Mouse (Mus musculus) B cell, adult (primary cell): ENCODE results near the gene Lce1i. TPM values are rescaled to one million over a fixed set of nuclear protein-coding genes. Genes with fewer than 3 reads are reported as not detected.

Source experiments
- total RNA-seq: library from RNA; stranded (reverse); gene quantifications from 4 replicates; pipeline ENCODE4 v1.2.4, GENCODE M21; 2023; ENCODE audit not compliant: inconsistent age

Gene Lce1i
- not detected in 4 replicates for total RNA-seq

DNA sequence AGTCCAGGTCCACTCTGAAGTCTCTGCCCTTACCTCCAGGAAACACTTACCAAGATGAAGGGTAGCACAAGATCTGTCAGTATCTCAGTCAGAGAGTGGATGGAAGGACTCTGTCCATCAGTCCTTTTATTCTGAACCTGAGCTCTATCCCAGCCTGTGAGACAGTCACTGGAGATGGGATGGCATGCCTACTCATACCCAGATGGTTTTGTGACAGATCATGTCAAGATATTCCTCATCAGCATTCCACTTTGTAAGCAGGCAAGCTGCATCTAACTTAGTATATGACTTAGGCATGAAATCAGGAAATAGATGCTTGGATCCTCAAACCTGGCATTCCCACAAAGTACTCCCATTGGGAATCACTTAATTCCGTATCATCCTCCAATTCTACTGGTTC, at the start of gene Lce1i:
Gene Lce1i (minus strand): TSS at position 101 of the 400 bp plus-strand sequence.

DNA sequence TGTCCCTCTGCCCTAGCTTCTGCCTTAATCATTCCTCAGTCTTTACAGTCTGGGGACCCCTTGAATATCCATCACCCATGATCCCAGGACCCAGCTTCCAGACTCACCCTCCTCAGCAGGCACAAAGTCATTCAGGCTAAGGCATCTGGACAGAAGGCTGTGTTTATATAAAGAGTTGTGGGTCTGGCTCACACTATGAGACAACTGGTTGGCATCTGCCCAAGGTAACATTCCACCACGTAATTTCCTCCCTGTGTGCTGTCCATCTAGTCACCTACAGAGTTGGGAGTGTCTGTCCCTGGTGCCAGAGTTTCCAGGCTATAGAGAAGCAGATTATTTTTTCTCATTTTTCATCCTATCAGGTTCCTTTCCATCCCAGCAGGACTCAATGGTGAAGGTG, 48.4 kb upstream of the Lce1i start, which contains the start of gene Kprp:
Gene Kprp (minus strand): TSS at position 140 of the 400 bp plus-strand sequence.

DNA sequence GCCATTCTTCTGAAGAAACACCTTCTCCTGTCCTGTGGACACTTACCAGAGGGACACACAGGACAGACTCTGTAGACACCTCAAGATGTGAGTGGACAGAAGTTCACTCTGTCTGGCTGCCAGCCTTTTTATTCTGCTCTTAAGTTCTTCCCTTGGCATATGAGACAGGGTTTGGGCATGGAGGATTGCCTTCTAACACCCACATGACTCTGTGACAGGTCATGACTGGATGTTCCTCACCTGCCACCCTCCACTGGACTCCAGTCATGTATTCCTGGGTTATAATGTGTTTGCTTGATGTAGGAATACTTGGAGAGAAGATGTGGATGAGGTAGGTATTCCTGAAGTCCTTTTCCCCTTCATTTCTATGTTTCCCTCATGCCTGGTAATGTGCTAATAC, 29.1 kb upstream of the Lce1i start, which contains the start of gene Lce1k:
Gene Lce1k (minus strand): TSS at position 101 of the 400 bp plus-strand sequence.

DNA sequence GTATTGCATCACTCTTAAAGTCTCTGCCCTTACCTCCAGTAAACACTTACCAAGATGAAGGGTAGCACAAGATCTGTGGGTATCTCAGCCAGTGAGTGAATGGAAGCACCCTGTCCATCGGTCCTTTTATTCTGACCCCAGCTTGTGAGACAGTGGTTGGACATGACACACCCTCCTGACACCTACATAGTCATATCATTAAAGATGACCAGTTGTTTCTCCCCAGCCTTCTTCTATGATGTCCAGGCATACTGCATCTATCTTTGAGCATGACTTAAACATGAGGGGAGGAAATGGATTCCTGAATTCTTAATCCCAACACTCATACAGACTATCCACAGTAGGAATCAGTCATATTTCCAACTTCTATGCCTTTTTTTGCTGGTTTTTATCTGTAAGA, 11.7 kb upstream of the Lce1i start, which contains the start of gene Lce1j:
Gene Lce1j (minus strand): TSS at position 101 of the 400 bp plus-strand sequence.

DNA sequence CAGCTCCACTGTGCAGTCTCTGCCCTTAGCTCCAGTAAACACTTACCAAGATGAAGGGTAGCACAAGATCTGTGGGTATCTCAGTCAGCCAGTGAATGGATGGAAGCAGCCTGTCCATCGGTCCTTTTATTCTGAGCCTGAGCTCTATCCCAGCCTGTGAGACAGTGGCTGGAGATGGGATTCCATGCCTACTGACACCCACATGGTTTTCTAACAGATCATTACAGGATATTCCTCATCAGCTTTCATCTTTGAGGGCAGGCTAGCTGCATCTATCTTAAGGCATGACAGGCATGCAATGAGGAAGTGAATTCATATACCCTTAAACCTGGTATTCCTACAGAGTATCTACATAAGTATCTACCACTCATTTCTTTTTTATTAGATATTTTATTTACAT, 13.7 kb downstream of the Lce1i start, which contains the start of gene Lce1h:
Gene Lce1h (minus strand): TSS at position 101 of the 400 bp plus-strand sequence.

DNA sequence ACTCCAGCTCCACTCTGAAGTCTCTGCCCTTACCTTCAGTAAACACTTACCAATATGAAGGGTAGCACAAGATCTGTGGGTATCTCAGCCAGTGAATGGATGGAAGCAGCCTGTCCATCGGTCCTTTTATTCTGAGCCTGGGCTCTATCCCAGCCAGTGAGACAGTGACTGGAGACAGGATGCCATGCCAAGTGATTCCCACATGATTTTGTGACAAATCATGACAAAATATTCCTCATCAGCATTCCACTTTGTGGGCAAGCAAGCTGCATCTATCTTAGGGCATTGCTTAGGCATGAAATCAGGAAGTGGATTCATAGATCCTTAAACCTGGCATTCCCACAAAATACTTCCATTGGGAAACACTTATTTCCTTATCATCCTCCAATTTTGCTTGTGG, 26.5 kb downstream of the Lce1i start, which contains the start of gene Lce1g:
Gene Lce1g (minus strand): TSS at position 101 of the 400 bp plus-strand sequence.

DNA sequence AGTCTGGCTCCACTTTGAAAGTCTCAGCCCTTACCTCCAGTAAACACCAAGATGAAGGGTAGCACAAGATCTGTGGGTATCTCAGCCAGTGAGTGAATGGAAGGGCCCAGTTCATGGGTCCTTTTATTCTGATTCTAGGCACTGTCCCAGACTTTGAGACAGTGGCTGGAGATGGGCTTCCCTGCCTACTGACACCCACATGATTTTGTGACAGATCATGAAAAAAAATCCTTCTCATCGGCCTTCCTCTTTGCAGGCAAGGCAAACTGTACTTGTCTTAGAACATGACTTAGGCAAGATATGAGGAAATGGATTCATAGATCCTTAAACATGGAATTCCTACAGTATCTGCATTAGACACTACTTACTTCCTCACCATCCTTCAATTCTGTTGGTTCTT, 39.7 kb downstream of the Lce1i start, which contains the start of gene Gm38119:
Gene Gm38119 (minus strand): TSS at position 101 of the 400 bp plus-strand sequence.

Other genes with a start within 250 kb of the Lce1i start
- gene 2310046K23Rik, start 244.4 kb downstream of the Lce1i start, total RNA-seq, result not detected in 4 replicates
- not detected in 4 replicates for gene Ivl, start 205.2 kb downstream of the Lce1i start, total RNA-seq
- gene Smcp, start 189.9 kb downstream of the Lce1i start, total RNA-seq, result not detected in 4 replicates
- gene 2210017I01Rik, start 171.4 kb downstream of the Lce1i start, total RNA-seq, result not detected in 4 replicates
- gene Lce6a, start 157.2 kb downstream of the Lce1i start, total RNA-seq, result not detected in 4 replicates
- gene Lce1a1, start 130.6 kb downstream of the Lce1i start, total RNA-seq, result not detected in 4 replicates
- gene Lce1b, start 122.0 kb downstream of the Lce1i start, total RNA-seq, result not detected in 4 replicates
- not detected in 4 replicates for gene Lce1a2, start 108.6 kb downstream of the Lce1i start, total RNA-seq
- gene Lce1c, start 99.7 kb downstream of the Lce1i start, total RNA-seq, result not detected in 4 replicates
- gene Lce1d, start 91.7 kb downstream of the Lce1i start, total RNA-seq, result not detected in 4 replicates
- not detected in 4 replicates for gene Lce1e, start 69.8 kb downstream of the Lce1i start, total RNA-seq
- not detected in 4 replicates for gene Lce1f, start 58.5 kb downstream of the Lce1i start, total RNA-seq
- not detected in 4 replicates for gene Gm38119, start 39.8 kb downstream of the Lce1i start, total RNA-seq
- not detected in 4 replicates for gene Lce1g, start 26.6 kb downstream of the Lce1i start, total RNA-seq
- gene Lce1h, start 13.8 kb downstream of the Lce1i start, total RNA-seq, result not detected in 4 replicates
- not detected in 4 replicates for gene Lce1j, start 11.6 kb upstream of the Lce1i start, total RNA-seq
- gene Lce1k, start 29.0 kb upstream of the Lce1i start, total RNA-seq, result not detected in 4 replicates
- gene Kprp, start 48.3 kb upstream of the Lce1i start, total RNA-seq, result not detected in 4 replicates
- not detected in 4 replicates for gene Lce1l, start 72.4 kb upstream of the Lce1i start, total RNA-seq
- gene 2310050C09Rik, start 91.3 kb upstream of the Lce1i start, total RNA-seq, result not detected in 4 replicates
- not detected in 4 replicates for gene Lce3a, start 147.3 kb upstream of the Lce1i start, total RNA-seq
- gene Lce3b, start 154.1 kb upstream of the Lce1i start, total RNA-seq, result not detected in 4 replicates
- gene Lce3c, start 165.6 kb upstream of the Lce1i start, total RNA-seq, result not detected in 4 replicates
- not detected in 4 replicates for gene Lce3d, start 178.5 kb upstream of the Lce1i start, total RNA-seq
- gene Lce3e, start 188.2 kb upstream of the Lce1i start, total RNA-seq, result not detected in 4 replicates
- not detected in 4 replicates for gene Lce3f, start 213.3 kb upstream of the Lce1i start, total RNA-seq
- not detected in 4 replicates for gene Crct1, start 236.8 kb upstream of the Lce1i start, total RNA-seq
- gene Lce1m, start 240.2 kb upstream of the Lce1i start, total RNA-seq, result not detected in 4 replicates